Mouse (Mus musculus): Measurements from ENCODE around the gene Parp16.

The Parp16 gene

GRCm38 (mm10) chr9:65195053-65195452, at the start of gene Parp16:
Parp16 (plus strand) TSS chr9:65195353.
- no peak for DNase-seq (ENCODE audit: low spot score in 2 of 2)

GRCm38 (mm10) chr9:65146001-65146400, 49.2 kb upstream of the Parp16 start:
- DNase-seq (ENCODE audit: low spot score in 2 of 2) = no peak

DNA sequence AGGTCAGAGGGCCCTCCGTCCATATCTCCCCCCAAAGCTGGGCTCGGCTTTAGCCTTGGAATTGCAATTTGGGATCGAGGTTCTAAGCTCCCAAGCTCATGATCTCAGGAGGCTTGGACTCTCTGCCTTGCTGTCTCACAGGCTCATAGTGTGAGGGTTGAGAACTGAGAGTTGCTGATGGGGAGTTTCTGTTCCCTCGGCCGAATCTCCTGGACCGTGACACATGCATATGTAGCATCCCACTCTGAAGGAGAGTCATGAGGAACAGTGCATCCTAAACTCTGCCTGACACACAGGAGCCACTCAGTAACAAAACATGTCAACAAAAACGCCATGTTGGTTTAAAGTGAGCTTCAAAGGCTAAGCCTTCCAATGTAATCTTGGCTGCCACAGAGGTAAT, 46.6 kb upstream of the Parp16 start:
- DNase-seq (ENCODE audit: low spot score in 2 of 2) = no peak

DNA sequence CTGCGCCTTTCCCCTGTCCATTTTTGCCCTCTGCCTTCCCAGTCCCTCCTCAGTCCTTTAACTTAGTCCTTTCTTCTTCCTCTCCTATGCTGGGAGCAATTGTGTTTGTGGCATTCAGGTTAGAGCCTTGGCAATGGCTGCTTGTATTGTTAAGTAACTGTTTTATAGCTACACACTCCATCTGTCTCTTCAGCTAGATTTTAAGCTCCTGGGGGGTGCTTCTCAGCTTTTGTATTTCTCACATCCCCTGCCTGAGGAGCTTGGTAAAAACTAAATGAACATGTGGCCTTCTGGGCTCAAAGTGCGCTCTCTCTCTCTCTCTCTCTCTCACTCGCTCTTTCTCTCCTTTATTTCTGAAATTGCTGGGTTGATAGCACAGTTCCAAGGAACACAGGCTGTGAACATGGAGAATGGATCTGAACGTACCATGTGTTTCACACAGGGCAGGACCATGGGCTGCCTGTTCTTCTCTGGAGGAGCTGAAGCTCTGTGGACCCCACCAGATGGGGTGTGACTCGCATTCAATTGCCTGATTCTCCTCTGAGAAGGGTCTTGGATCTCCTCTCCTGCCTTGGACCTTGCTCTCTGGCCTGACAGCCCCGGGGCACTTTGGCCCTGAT, 42.3 kb upstream of the Parp16 start:
- DNase-seq (ENCODE audit: low spot score in 2 of 2) = no peak

- no peak for DNase-seq (ENCODE audit: low spot score in 2 of 2)
These were observed 41.8 kb upstream of the Parp16 start for GRCm38 (mm10) chr9:65153331-65153711.

- DNase-seq (ENCODE audit: low spot score in 2 of 2) = no peak
These were observed 40.3 kb upstream of the Parp16 start for GRCm38 (mm10) chr9:65154692-65155455.

DNA sequence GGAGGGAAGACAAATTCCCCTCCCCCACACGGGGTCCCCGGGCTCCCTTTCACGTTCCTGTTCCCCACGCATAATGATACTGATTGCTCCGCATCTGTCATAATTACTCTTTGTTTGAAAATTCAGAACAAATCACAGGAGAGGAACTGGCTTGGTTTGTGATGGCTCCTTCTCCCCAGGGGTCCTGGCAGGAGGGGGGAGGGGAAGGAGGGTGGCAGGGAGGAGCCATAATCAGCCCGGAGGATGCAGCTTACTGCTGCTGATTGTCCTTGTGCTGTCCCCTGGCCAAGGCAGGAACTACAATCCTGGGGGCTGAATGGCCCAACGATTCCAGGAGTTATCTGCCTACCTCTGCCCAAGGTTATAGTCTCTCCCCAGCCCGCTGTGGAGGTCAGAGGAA, 38.5 kb upstream of the Parp16 start:
- no peak for DNase-seq (ENCODE audit: low spot score in 2 of 2)

DNA sequence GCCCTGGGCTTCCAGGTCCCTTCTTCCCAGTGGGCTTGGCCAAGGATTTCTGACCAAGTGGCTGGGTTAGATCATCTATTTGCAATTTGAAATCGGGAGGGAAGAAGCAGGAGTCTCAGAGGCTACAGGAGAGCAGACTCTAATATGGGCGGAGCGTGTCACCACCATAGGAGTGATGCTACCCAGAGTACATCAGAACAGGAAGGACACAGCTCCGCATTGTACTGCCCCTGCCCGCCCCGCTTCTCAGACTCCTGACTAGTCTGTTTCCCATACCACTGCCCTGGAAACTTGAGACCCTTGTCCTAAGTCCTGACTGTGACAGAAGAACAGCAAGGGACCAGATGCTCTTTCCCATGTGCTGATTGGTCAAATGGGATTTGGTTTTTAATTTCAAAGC, 37.5 kb upstream of the Parp16 start:
- DNase-seq (ENCODE audit: low spot score in 2 of 2) = no peak

GRCm38 (mm10) chr9:65161188-65161587, 34.0 kb upstream of the Parp16 start:
- no peak for DNase-seq (ENCODE audit: low spot score in 2 of 2)

GRCm38 (mm10) chr9:65161881-65162280, 33.3 kb upstream of the Parp16 start:
- no peak for DNase-seq (ENCODE audit: low spot score in 2 of 2)

- DNase-seq (ENCODE audit: low spot score in 2 of 2) = no peak
These were observed 32.2 kb upstream of the Parp16 start for GRCm38 (mm10) chr9:65162711-65163639.

DNA sequence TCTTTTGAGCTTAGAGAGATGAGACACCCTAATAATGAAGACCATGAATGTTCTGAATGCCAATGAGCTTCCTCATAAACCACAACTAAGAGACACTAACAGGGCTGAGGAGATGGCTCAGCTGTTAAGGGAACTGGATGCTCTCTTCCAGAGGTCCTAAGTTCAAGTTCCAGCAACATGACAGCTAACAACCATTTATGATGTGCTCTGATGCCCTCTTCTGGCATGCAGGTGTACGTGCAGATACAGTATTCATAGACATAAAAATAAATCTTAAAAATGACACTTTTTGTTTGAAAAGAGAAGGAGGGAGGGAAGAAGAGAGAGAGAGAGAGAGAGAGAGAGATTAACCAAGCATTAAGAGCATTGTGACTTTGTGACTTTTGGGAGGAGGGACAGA, 30.3 kb upstream of the Parp16 start:
- DNase-seq (ENCODE audit: low spot score in 2 of 2) = no peak

GRCm38 (mm10) chr9:65166386-65166785, 28.8 kb upstream of the Parp16 start:
- DNase-seq (ENCODE audit: low spot score in 2 of 2) = no peak

DNA sequence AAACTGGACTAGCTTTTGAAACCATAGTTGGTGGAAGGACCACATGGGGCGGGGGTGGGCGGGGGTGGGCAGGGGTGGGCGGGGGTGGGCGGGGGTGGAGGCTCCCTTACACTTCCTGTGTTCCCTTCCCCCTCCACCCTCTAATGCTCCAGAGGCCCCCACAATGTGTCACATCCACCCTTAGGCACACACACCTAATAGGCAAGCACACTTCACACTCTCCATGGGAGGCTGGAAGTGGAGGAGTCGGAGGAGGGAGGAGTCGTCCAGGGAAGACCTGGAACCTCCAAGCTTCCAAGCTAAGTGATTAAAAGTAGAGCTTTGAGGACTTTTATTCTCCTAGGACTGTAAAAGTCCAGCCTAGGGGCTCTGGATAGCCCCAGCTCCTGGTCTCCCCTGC, 26.6 kb upstream of the Parp16 start:
- no peak for DNase-seq (ENCODE audit: low spot score in 2 of 2)

DNA sequence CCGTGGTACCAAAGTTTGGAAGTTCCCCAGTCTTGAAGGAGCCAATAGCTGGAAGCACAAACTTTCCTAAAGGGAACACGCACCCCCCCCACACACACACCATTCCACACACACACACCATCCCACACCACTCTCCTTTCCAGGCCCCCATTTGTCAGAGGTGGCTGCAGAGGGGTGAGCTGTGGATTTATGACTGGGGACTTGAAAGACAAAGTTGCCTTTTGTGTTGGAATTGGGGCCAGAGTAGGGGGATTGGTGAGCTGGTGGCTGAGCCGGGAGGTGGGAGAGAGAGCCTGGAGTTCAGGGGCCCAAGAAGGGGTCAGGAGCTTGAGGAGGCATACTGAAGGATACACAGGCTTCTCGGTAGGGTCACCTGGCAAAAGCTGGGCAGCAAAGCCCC, 26.2 kb upstream of the Parp16 start:
- DNase-seq (ENCODE audit: low spot score in 2 of 2) = no peak

GRCm38 (mm10) chr9:65172654-65173053, 22.5 kb upstream of the Parp16 start:
- DNase-seq (ENCODE audit: low spot score in 2 of 2) = no peak

- DNase-seq (ENCODE audit: low spot score in 2 of 2) = no peak
These were observed 19.8 kb upstream of the Parp16 start for GRCm38 (mm10) chr9:65175234-65175938.

DNA sequence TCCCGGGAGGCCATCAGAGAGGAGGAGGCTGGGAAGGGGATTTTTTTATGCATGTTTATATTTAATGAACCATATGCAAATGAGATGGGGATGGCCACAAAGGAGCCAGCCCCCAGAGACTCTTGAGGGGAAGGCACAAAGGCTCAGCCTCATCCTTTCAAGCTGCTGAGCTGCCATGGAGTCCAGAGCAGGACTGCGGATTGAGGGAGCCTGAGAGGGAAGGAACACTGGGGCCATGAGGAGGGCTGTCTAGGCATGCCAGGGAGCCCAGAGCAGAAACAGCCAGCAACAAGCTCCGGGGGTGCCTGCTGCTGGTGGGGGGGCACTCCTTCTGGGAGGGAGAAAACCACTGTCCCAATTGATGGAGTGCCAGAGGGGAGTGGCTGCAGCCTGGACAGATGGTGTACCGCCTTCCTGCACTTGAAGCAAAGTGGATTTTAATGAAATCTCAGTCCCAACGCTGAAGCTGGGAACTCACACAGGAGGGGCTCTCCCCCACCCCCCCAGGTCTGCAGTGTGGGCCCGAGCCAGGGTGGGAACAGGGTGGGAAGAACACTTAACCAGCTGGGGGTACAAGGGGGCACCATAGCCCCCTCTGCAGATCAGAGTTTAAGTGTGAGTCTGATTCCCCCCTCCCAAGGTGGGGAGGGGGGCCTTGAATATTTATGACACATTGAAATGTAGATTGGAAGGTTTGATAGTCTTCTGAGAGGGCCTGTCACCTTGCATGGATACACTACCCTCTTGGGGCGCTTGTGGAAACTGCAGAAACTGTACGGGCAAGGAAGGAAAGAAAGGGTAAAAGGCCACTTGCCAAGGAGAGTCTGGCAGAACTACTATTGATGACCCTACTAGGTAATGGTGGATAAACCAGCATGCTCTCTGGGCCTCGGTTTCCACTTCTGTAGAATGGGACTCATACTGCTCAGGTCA, 18.9 kb upstream of the Parp16 start:
- DNase-seq (ENCODE audit: low spot score in 2 of 2) = no peak

DNA sequence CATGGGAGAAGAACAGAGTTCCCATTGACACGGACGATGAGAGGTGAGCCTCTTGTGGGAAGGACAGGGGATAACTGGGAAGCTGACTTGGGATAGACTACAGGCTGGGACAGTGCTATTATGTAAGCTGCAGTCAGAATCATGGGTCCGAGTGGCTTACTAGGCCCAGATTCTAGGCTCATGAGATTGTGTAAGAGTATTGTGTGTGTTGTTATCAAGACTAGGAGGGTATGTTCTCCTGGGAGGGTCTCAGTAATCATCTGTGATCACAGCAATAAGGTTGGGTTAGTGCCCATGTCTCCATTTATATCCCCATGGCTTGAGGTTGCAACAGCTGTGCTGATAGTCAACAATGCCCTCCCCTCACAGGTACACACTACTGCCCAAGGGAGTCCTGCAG, 17.7 kb upstream of the Parp16 start:
- no peak for DNase-seq (ENCODE audit: low spot score in 2 of 2)

- DNase-seq (ENCODE audit: low spot score in 2 of 2) = no peak
These were observed 17.2 kb upstream of the Parp16 start for GRCm38 (mm10) chr9:65177912-65178311.
